Mouse (Mus musculus) T-helper 17 cell (primary cell): ENCODE data around the gene Zfp970.
"Not testable (repeated sequence)": the region's sequence is repeated elsewhere in the genome, so short reads cannot be mapped to it uniquely, and the experiment has no call there.

ENCODE experiments used
- in situ Hi-C, 2 experiments: fragments of 300-600 bp; cut with MboI, MseI; formaldehyde crosslinking; loops; 1 replicate in 1 of 2; 2 replicates in 1 of 2; pipeline ENCODE4 v1.15.1; 2025; ENCODE audit warnings: high pct_unique_total_duplicates in 2 of 2

The Zfp970 gene

GRCm38 (mm10) chr2:177464676-177465075 lies at the start of gene Zfp970:
Zfp970 (plus strand) TSS chr2:177464733.
- in situ Hi-C loops, result loop anchor here (5.0 to 10.0 kb wide), 4 partner anchors 433 to 1662 kb away; partner anchors contain the start of genes Gm14288 (in 1 of the 2), Gm14327 (in 1 of the 2) and Gm14435 (in 1 of the 2)

- in situ Hi-C loops, result loop anchor here (5.0 to 10.0 kb wide), 2 partner anchors 559 to 1043 kb away; partner anchors contain the start of gene Gm14435 (in 1 of the 2)
These were observed 3.7 kb downstream of the Zfp970 start for GRCm38 (mm10) chr2:177468222-177468621.

DNA sequence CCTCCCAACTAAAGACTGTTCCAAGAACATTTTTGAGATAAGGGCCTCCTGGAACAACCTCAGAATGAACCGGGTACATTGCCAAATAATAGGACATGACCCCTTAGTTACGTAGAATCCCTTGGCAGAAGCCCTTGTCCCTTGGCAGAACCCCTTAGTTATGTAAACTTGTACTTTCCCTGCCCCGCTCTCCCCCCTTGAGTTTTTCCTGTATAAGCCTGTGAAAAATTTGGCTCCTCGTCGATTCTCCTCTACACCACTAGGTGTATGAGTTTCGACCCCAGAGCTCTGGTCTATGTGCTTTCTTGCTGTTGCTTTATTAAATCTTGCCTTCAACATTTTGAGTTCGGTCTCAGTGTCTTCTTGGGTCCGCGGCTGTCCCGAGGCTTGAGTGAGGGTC lies 7.7 kb downstream of the Zfp970 start:
- in situ Hi-C loops, result loop anchor here in 1 of 2 experiments (10.0 kb wide), 1 partner anchor 433 kb away; no protein-coding TSS in a partner anchor

DNA sequence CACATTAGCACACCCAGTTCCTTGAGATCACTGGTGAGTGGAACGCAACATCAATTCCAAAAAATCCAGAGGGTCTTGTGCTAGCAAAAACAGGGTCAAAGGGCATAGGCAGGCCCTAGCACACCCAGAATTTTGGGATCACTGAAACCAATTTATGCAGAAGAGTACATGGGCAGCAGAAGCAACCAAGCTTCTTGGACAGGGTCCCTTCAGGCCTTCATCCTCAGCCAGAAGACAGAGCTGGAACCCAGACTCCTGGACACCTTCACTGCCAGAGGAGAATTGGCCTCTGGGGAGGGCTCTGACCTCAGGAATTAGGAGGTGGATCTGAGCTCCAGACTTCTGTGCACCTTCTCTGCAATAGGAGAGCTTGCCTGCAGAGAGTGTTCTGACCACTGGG lies 17.4 kb downstream of the Zfp970 start:
- in situ Hi-C loops, result loop anchor here in 1 of 2 experiments (10.0 kb wide), 1 partner anchor 67 kb away; no protein-coding TSS in a partner anchor

GRCm38 (mm10) chr2:177483238-177483948 lies 18.9 kb downstream of the Zfp970 start:
- in situ Hi-C loops, result loop anchor here in 1 of 2 experiments (10.0 kb wide), 1 partner anchor 69 kb away; no protein-coding TSS in a partner anchor

DNA sequence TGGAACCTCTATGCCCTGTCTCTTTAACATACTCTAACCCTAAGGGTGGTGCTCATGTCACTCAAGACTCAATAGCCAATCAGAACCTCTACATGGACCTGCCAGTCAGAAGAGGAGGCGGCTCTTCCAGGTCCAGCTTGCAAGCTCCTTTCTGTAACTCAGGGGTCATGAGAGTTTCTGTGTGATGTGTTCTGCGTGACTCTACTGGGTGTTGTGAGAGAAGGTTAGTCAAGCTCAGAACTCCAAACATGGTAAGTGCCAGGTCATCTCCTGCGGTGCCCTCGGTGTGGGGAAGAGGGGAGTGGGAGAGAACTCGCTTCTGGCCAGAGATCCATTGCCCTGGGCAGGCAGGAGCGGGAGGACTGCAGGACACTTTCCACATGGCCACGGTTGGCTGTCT lies 33.5 kb downstream of the Zfp970 start, which contains the start of gene Gm14403:
Gene Gm14403 (plus strand): TSS at position 149 of the 400 bp plus-strand sequence.
- in situ Hi-C loops, result not testable (repeated sequence)

DNA sequence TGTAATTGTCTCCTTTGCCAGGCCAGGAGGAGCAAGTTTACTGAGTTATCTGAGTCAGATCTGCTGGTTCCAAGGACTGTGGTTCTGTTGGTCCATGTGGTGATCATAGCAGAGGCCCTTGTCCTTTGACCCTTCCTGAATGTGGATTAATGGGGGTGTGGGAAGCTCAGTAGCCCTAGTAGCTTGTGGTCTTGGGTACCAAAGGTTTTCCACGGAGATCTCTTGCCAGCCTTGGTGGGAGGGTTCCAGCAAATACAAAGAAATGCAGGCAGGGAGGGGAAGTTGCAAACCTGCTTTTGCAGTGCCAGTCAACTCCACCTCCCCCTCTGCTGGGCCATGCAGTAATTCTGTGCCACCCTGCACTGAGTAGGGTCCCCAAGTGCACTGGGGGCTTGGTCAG lies 34.6 kb downstream of the Zfp970 start:
- in situ Hi-C loops, result not testable (repeated sequence)

DNA sequence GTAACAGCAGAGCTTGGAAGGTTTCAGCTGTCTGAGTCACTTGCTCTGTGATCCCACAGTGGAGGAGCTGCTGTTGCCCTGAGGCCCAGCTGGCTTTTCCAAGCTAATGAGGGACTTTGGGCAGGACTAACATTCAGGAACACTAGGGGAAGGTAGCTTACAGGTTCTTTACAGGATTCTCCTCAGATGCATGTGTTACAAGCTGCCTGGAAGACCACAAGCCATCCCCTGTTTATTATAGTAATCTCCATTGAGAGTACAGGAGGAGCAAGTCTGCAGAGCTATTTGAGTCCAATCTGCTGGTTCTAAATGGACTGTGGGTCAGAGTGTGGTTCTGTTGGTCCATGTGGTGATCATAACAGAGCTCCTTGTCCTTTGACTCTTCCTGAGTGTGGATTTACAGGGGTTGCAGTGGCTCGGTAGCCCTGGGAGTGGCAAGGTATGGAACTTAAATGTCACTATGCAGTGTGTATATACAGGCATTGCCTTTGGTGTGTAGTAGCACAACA lies 40.7 kb downstream of the Zfp970 start:
- in situ Hi-C loops, result loop anchor here (10.0 to 25.0 kb wide), 2 partner anchors 110 to 257 kb away; partner anchors contain the start of genes Gm14322 (in 1 of the 2) and Gm14418 (in 1 of the 2)

GRCm38 (mm10) chr2:177511381-177511780 lies 46.8 kb downstream of the Zfp970 start:
- in situ Hi-C loops, result loop anchor here in 1 of 2 experiments (25.0 kb wide), 1 partner anchor 251 kb away; the partner anchor contains the start of gene Gm14322

- in situ Hi-C loops, result loop anchor here in 1 of 2 experiments (25.0 kb wide), 1 partner anchor 250 kb away; the partner anchor contains the start of gene Gm14322
These were observed 47.4 kb downstream of the Zfp970 start for GRCm38 (mm10) chr2:177511972-177512371.

GRCm38 (mm10) chr2:177513991-177514479 lies 49.5 kb downstream of the Zfp970 start:
- in situ Hi-C loops, result loop anchor here in 1 of 2 experiments (25.0 kb wide), 1 partner anchor 248 kb away; the partner anchor contains the start of gene Gm14322

DNA sequence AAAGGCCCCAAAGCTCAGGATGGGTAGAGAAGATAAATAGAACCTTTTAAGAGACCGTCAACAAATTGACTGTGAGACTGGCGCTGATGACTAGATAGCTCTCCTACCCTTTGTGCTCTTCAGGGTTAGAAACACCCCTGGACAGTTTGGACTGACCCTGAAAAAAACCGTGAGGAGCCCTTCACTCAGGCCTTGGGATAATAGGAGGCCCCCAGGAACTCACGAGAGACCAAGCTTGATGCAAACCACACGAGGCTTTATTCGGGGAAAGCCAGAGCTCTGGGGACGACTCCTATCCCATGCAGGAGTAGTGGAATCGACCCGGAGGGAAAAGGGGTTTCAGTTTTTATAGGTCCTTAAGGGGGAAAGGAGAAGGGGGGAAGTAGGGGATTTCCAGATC lies 53.2 kb downstream of the Zfp970 start:
- in situ Hi-C loops, result loop anchor here in 1 of 2 experiments (25.0 kb wide), 1 partner anchor 245 kb away; the partner anchor contains the start of gene Gm14322

DNA sequence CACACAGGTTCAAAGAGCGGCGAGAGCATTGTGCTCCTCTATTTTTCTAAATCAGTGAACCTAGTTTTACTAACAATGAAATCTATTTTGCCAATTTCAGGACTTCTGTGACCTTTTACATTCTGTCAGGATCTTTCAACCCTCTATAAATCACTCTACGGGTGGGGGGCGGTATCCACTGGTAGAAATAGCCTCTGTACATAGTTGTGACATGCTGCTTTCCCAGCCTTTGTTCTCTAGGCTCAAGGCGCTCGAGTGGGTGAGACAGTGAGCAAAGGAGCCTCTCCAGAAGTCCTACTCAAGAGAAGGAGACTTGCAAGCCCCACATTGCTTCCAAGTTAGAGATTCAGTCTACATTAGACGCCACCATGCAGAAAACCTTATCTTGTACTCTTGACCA lies 53.8 kb downstream of the Zfp970 start:
- in situ Hi-C loops, result loop anchor here in 1 of 2 experiments (25.0 kb wide), 1 partner anchor 244 kb away; the partner anchor contains the start of gene Gm14322

GRCm38 (mm10) chr2:177518960-177519359 lies 54.4 kb downstream of the Zfp970 start:
- in situ Hi-C loops, result loop anchor here in 1 of 2 experiments (25.0 kb wide), 1 partner anchor 243 kb away; the partner anchor contains the start of gene Gm14322

- in situ Hi-C loops, result loop anchor here in 1 of 2 experiments (25.0 kb wide), 1 partner anchor 242 kb away; the partner anchor contains the start of gene Gm14322
These were observed 55.5 kb downstream of the Zfp970 start for GRCm38 (mm10) chr2:177520035-177520434.

DNA sequence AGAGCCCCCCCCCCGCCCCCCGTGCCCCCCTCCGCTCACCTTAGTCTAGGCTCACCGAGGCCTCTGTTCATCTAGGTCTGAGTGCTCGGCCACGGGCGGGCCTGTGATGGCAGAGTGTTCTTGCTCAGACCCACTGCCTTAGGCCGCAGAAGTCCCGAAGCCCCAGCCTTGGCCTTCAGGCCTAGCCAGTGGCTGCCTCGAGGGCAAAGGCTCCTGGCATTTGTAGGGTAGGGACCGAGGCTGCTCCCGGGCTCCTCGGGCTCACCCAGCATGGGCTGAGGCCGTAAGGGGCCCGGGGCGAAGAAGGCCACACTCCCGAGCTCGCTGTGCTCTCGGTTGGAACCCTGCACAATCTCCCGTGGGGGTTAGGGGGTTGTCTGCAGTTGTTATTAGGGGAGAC lies 58.5 kb downstream of the Zfp970 start:
- in situ Hi-C loops, result loop anchor here in 1 of 2 experiments (25.0 kb wide), 1 partner anchor 239 kb away; the partner anchor contains the start of gene Gm14322

DNA sequence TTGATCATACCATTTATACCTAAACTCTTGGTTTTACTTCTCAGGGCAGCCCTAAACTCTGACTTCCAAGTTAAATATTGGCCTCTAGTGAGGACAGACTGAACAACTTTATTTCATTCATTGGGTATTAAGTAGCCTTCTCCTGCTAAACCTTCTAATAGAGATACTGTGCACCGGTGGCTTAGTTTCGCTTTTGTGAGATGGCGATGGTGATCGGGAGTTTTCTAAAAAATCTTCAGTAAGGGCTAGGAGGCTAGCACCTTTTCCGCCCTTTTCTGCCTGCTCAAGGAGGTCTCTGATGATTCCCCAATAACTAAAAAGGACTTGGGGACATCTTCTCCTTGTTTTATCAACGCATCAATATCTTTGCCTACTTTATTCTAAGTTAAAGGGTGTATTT lies 59.1 kb downstream of the Zfp970 start:
- in situ Hi-C loops, result loop anchor here in 1 of 2 experiments (25.0 kb wide), 1 partner anchor 239 kb away; the partner anchor contains the start of gene Gm14322

DNA sequence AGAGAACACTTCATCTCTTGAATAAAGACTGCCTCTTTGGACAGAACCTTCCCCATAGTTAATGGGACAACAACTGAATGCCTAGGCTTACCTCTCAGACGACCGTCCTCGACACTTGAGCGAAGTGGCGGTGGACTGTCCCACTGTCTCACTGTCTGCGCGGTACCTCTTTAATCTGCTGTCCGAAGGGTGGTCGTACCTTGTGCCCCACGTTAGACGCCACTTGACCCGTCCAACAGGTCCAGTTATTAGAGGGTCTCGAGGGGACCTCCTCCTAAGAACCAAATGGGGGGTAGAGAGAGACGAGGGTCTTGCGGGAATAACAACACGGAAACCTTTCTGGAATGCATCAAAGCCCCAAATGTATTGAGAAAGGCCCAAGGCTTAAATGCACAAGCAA lies 59.6 kb downstream of the Zfp970 start:
- in situ Hi-C loops, result loop anchor here in 1 of 2 experiments (25.0 kb wide), 1 partner anchor 238 kb away; the partner anchor contains the start of gene Gm14322
